Mouse (Mus musculus): Measurements from ENCODE around the gene Pyroxd2. TPM values are rescaled to one million over a fixed set of nuclear protein-coding genes. Genes with fewer than 3 reads are reported as not detected.
"Not testable (repeated sequence)": the region's sequence is repeated elsewhere in the genome, so short reads cannot be mapped to it uniquely, and the experiment has no call there.

Pyroxd2 gene
- total RNA-seq, 2 experiments from 2014 or later, result 0.42 to 3.4 TPM

GRCm38 (mm10) chr19:42713770-42714169 lies 38.8 kb downstream of the Pyroxd2 start:
- no peak for ATAC-seq (replicated peaks; ENCODE audit: low FRiP score, low TSS enrichment, poor library complexity, severe bottlenecking)

GRCm38 (mm10) chr19:42699426-42699825 lies 53.1 kb downstream of the Pyroxd2 start:
- ATAC-seq (replicated peaks; ENCODE audit: low FRiP score, low TSS enrichment, poor library complexity, severe bottlenecking), result no peak

- no peak for ATAC-seq (replicated peaks; ENCODE audit: low FRiP score, low TSS enrichment, poor library complexity, severe bottlenecking)
Observed at GRCm38 (mm10) chr19:42698576-42698975, 54.0 kb downstream of the Pyroxd2 start.

GRCm38 (mm10) chr19:42697336-42697735 lies 55.2 kb downstream of the Pyroxd2 start:
- no peak for ATAC-seq (replicated peaks; ENCODE audit: low FRiP score, low TSS enrichment, poor library complexity, severe bottlenecking)

GRCm38 (mm10) chr19:42690256-42690655 lies 62.3 kb downstream of the Pyroxd2 start:
- ATAC-seq (replicated peaks; ENCODE audit: low FRiP score, low TSS enrichment, poor library complexity, severe bottlenecking), result no peak

GRCm38 (mm10) chr19:42689786-42690185 lies 62.8 kb downstream of the Pyroxd2 start:
- no peak for ATAC-seq (replicated peaks; ENCODE audit: low FRiP score, low TSS enrichment, poor library complexity, severe bottlenecking)

GRCm38 (mm10) chr19:42689321-42689720 lies 63.3 kb downstream of the Pyroxd2 start:
- no peak for ATAC-seq (replicated peaks; ENCODE audit: low FRiP score, low TSS enrichment, poor library complexity, severe bottlenecking)

- ATAC-seq (replicated peaks; ENCODE audit: low FRiP score, low TSS enrichment, poor library complexity, severe bottlenecking), result not testable (repeated sequence)
Observed at GRCm38 (mm10) chr19:42682776-42683175, 69.8 kb downstream of the Pyroxd2 start.

GRCm38 (mm10) chr19:42678191-42678590 lies 74.4 kb downstream of the Pyroxd2 start:
- ATAC-seq (replicated peaks; ENCODE audit: low FRiP score, low TSS enrichment, poor library complexity, severe bottlenecking), result no peak

GRCm38 (mm10) chr19:42677452-42677851 lies 75.1 kb downstream of the Pyroxd2 start:
- ATAC-seq (replicated peaks; ENCODE audit: low FRiP score, low TSS enrichment, poor library complexity, severe bottlenecking), result no peak

- ATAC-seq (replicated peaks; ENCODE audit: low FRiP score, low TSS enrichment, poor library complexity, severe bottlenecking), result no peak
Observed at GRCm38 (mm10) chr19:42676931-42677330, 75.6 kb downstream of the Pyroxd2 start.

Other genes with a start within 250 kb of the Pyroxd2 start
- gene R3hcc1l, start 234.0 kb downstream of the Pyroxd2 start, total RNA-seq (2014; fragmentation: Nextera tagmentation), result 27.0 and 32.3 TPM in 2 replicates
- 25.3 and 31.3 TPM in 2 replicates for gene R3hcc1l, start 234.0 kb downstream of the Pyroxd2 start, total RNA-seq (2017)
- not detected in 2 replicates for gene Loxl4, start 140.0 kb downstream of the Pyroxd2 start, total RNA-seq (2014; fragmentation: Nextera tagmentation)
- not detected in 2 replicates for gene Loxl4, start 140.0 kb downstream of the Pyroxd2 start, total RNA-seq (2017)
- gene Hps1, start 27.2 kb upstream of the Pyroxd2 start, total RNA-seq (2014; fragmentation: Nextera tagmentation), result 29.2 and 29.7 TPM in 2 replicates
- gene Hps1, start 27.2 kb upstream of the Pyroxd2 start, total RNA-seq (2017), result 18.7 and 21.6 TPM in 2 replicates